Mouse (Mus musculus) brain, embryonic 14.5 days (tissue): ENCODE measurements around the gene Cdh16. TPM values are rescaled to one million over a fixed set of nuclear protein-coding genes. Genes with fewer than 3 reads are reported as not detected.
"Not testable (repeated sequence)": the region's sequence is repeated elsewhere in the genome, so short reads cannot be mapped to it uniquely, and the experiment has no call there.

Experiments
- DNase-seq: peaks from one replicate; pipeline ENCODE4 v3.0.0-alpha.2; 2011; ENCODE audit warnings: low read depth
- CTCF ChIP-seq: fragments of 200-500 bp; IDR thresholded peaks from 2 replicates; pipeline ENCODE4 v1.5.1; 2012; ENCODE audit warnings: inconsistent platforms, mild to moderate bottlenecking, moderate library complexity, borderline replicate concordance; ENCODE audit not compliant: insufficient read depth, insufficient read length; ENCODE audit errors: extremely low read depth
- POLR2A ChIP-seq: fragments of 200-500 bp; IDR thresholded peaks from 2 replicates; pipeline ENCODE4 v1.6.1; 2012; ENCODE audit warnings: mild to moderate bottlenecking, inconsistent platforms, borderline replicate concordance; ENCODE audit not compliant: poor library complexity, insufficient read depth, insufficient read length, severe bottlenecking; ENCODE audit errors: extremely low read depth
- polyA plus RNA-seq: library from polyadenylated mRNA; depleted of rRNA; stranded (reverse); fragments of >200 nt; gene quantifications from 2 replicates; pipeline ENCODE4 v1.2.3, GENCODE M21; 2012; rRNA removed

Gene Cdh16
- not detected in 2 replicates for polyA plus RNA-seq

GRCm38 (mm10) chr8:104624161-104624560 is at the start of gene Cdh16:
TSS of gene Cdh16 (minus strand) at chr8:104624396.
- DNase-seq = no peak
- TF ChIP-seq CTCF (no peak), POLR2A (no peak)

GRCm38 (mm10) chr8:104655614-104656013 is 31.4 kb upstream of the Cdh16 start:
- TF ChIP-seq POLR2A = no peak
- TF ChIP-seq CTCF = no peak
- DNase-seq = no peak

- TF ChIP-seq CTCF = peak; percentile 83
- TF ChIP-seq POLR2A = no peak
- DNase-seq = peak; percentile 93
Observed at GRCm38 (mm10) chr8:104654984-104655383, 30.8 kb upstream of the Cdh16 start.

- DNase-seq = not testable (repeated sequence)
Observed at GRCm38 (mm10) chr8:104644187-104644586, 20.0 kb upstream of the Cdh16 start.

DNA sequence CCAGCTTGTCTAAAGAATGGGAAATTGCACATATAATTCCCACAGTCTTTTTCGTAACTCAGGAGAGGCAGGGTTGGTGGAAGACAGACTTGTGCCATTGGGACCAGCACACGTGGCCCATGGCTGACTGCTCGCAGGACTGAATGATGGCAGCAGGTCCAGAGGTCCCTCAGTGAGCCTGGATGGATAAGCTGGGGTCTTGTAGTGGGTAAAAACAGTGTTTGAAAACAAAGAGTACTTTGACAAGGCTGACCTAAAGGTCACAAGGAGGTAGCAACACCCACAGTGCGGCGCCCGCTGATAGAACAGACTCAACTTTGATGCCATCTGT is 18.1 kb upstream of the Cdh16 start:
- DNase-seq = no peak
- TF ChIP-seq CTCF (no peak), POLR2A (no peak)

GRCm38 (mm10) chr8:104641426-104642323 is 17.5 kb upstream of the Cdh16 start, which contains the start of gene Ciao2b:
TSS of gene Ciao2b (minus strand) at chr8:104641965.
- TF ChIP-seq CTCF = no peak
- peak; percentile 61; the same call in 1 of the 2 replicates for TF ChIP-seq POLR2A

DNA sequence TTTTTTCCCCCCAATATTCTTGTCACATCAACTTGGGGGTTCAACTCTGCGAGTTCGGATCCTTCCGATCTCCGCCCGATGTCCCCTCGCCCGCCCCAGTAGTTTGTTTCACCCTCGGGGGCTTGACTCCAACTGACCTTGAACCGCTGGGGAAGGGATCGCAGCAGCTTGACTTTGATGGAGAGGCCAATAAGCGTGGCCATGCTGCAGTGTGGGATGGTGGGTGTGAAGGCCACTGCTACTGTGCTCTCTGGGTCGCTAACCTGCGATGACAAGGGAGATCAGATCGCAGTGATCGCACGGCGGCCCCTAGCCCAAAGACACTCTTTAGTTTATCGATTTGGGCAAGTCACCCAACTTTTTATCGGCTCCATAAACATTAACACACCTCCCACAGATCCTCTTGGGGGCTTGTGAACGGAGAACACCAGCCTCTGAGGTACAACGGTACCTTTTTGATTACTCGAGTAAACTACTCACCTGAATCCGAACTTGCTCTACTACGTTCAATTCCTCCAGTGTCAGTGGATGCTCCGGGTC is 16.7 kb upstream of the Cdh16 start:
- no peak for TF ChIP-seq POLR2A
- no peak for DNase-seq

More at GRCm38 (mm10) chr8:104641426-104642323, 17.5 kb upstream of the Cdh16 start, which contains the start of gene Ciao2b:
- DNase-seq = peak; percentile 96

DNA sequence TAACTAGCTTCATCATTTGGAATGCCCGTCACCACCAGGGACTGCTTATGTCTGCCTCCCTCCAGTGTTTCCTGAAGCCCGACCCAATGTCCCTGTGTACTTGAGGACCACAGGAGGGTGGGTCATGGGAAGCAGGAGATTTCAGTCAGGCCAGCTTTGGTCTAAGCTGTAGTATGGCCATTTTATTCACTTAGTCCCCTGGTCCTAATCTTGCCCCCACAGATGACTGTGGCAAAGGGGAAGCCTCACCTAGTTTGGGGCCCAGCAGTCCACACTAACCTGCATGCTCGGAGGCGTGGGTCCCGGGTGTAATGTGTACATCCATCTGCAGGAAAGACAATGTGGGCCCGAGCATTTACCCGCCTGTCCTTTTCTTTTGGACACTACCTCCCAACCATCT is 16.0 kb upstream of the Cdh16 start:
- no peak for TF ChIP-seq CTCF
- no peak for TF ChIP-seq POLR2A

DNA sequence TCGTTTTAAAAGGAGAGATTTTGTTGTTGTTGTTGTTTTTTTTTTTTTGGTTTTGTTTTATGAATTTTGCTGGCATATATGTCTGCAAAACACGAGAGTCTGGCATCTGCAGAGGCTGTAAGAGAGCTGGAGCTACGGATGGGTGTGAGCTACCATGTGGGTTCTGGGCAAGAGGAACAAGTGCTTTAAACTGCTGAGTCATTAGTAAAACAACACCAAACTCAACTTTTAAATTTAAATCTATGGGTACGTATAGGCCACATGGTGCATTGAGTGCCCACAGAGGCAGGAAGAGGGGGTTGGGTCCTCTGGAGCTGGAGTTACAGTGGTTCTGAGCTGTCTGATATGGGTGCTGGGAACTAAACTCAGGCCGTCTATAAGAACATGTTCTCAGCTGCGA is 13.8 kb upstream of the Cdh16 start:
- no peak for DNase-seq

More for the DNA sequence above, 16.0 kb upstream of the Cdh16 start:
- no peak for DNase-seq

GRCm38 (mm10) chr8:104635004-104635710 is 11.0 kb upstream of the Cdh16 start:
- TF ChIP-seq POLR2A = no peak
- TF ChIP-seq CTCF = no peak
- no peak for DNase-seq

More for the DNA sequence above, 13.8 kb upstream of the Cdh16 start:
- TF ChIP-seq POLR2A = no peak
- no peak for TF ChIP-seq CTCF

DNA sequence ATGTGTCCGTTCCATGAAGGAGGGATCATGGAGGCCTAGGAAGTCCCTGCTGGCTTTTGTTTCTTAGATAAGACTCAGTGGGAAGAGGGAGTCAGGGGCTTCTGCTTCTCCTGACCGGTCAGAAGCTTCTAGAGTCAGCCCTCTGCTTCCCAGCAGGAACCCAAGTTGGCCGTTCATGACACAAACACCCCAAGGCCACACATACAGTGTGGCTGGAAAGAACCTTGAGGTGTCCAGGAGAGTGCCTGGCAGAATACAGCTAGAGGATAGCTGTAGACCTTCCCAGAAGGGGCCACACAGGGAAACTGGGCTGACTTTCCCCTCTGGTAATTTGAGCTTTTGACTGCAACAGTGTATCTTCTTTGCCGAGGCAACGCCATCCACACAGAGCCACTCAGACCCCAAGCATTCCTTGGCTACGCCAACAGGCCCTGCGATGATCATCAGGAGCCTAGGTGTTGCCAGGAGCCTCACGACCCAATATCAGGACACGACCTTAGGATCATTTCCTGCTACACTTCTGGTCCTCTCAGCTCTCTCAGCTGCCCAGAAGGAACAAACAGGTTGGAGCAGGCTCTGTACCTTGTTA is 9.1 kb upstream of the Cdh16 start:
- no peak for DNase-seq
- no peak for TF ChIP-seq POLR2A
- no peak for TF ChIP-seq CTCF
